Mouse (Mus musculus): Measurements from ENCODE around the gene Igsf9b. TPM values are rescaled to one million over a fixed set of nuclear protein-coding genes. Genes with fewer than 3 reads are reported as not detected.
A peak's percentile ranks its signal among the peaks of the same experiment; 100 is the strongest.

Igsf9b gene
- total RNA-seq, 2 experiments from 2014 or later: 38.0 to 41.0 TPM

- DNase-seq: no peak
- intact Hi-C loops (cut with DNase I): loop anchor here (10.0 kb wide), 1 partner anchor 273 kb away; no protein-coding TSS in a partner anchor
These were observed 28.6 kb downstream of the Igsf9b start for GRCm38 (mm10) chr9:27327558-27327957.

DNA sequence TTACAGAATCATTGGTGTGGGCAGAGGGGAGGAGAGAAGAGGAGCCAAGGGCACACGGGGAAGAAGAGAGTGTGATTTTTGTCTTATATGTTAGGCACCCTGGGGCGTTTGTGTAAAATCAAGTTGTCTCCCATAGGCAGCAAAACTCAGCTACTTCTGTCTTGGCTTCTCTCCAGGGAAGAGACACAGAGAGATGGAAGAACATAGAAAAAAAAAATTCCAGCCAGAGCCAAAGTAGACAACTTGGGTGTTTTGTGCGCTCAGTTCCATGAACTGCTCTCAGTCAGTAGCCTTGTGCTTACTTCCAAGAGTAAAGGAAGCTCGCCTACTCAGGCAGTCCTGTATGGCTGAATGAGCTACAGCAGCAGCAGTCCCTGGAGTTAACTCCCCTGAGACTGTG, 31.4 kb downstream of the Igsf9b start:
- DNase-seq: no peak
- intact Hi-C loops (cut with DNase I): no loop called here

GRCm38 (mm10) chr9:27331538-27331937, 32.5 kb downstream of the Igsf9b start:
- intact Hi-C loops (cut with DNase I): no loop called here
- peak; percentile 82 for DNase-seq

DNA sequence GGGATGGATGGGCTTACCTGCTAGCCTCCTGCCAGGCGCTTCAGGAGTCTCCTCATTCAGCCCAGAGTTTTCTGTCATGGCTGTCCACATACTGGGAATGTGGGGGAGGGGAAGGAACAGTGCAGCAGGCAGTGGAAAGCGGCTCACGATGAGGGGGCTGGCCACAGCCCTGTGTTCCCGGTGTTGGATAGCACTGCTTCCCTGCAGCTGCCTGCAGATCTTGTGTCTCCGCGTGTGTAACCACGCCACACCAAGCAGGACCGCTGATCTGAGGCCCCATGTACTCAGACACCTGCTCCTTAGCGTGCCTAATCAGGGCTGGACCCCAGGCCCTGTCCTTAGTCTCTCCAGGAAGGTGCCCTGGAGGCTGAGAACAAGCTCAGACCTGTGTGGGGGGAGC, 35.9 kb downstream of the Igsf9b start:
- intact Hi-C loops (cut with DNase I): no loop called here
- DNase-seq: no peak

GRCm38 (mm10) chr9:27336962-27337636, 38.1 kb downstream of the Igsf9b start:
- DNase-seq: peak; percentile 64
- intact Hi-C loops (cut with DNase I): no loop called here

DNA sequence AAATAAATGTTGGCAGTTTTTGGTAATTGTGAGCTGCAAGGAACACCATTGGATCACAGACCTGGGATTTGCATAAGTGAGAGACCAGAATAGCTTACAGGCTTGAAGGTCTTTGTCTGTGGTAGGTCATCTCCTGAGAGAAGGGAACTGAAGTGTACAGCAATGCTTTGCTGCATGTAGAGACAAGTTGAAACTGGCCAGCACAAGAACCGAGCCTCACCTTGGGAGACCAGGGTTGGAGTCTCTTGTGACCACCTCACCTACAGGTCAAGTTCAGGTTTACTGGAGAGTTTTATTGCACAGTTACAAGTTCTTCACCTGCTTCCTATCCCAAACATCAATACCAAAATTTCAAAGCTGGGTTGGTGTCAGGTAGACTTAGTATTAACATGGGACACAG, 40.2 kb downstream of the Igsf9b start:
- DNase-seq: no peak
- intact Hi-C loops (cut with DNase I): no loop called here

DNA sequence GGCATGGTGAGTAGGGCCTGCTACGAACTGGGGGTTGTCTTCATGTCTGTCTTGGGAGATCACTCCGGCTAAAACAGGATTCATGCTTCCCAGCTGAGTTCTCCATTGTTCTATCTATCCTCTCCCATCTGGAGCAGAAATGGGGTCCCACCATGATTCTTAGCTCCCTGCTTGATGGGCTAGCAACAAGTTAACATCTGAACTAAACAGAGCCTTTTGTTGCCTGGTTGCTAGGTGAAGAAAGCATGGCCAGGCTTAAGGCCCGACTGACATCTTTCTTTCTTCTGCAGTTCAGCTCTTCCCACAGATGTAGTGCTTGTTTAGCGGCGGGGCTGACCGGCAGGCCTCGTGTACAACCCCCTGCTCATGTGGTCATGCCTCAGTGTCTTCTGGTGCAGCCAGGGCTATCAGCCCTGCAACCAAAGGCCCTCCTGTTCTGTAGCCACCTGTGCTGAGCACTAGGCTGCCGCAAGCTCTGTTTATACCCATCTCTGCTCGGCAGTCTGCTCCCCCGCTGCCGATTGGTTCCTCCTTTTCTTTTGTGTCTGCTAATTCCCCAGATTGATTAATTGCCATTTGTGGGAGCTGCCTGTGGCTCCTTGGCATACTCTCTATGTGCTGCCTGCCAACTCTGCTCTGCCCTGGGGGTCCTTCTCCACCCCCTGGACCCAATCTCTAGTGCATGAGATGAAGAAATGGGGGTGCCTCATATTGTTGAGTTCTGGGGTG, 47.7 kb downstream of the Igsf9b start:
- intact Hi-C loops (cut with DNase I): no loop called here
- DNase-seq: no peak

- no peak for DNase-seq
- intact Hi-C loops (cut with DNase I): no loop called here
These were observed 54.1 kb downstream of the Igsf9b start for GRCm38 (mm10) chr9:27353082-27353481.

DNA sequence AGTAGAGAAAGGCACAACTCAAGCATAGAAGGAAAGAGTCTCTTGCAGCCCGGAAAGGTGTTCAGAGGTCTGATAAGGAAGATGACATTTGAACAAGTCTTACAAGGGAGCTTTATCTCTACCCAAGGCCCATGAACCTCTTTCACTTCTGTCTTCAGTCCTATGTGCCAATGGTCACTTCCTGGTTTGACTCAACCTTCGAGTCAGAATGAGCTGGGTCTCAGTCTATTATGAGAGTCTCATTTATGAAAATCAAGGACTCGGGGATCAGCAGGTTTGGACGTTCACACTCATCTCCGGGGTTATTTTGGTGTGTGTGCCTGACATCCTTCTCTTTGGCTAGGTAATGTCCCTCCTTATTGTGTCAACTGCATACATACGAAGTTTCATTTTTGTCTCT, 58.9 kb downstream of the Igsf9b start:
- DNase-seq: no peak

GRCm38 (mm10) chr9:27367231-27367630, 68.2 kb downstream of the Igsf9b start:
- intact Hi-C loops (cut with DNase I): no loop called here
- DNase-seq: no peak

More for the DNA sequence above, 58.9 kb downstream of the Igsf9b start:
- intact Hi-C loops (cut with DNase I): no loop called here

DNA sequence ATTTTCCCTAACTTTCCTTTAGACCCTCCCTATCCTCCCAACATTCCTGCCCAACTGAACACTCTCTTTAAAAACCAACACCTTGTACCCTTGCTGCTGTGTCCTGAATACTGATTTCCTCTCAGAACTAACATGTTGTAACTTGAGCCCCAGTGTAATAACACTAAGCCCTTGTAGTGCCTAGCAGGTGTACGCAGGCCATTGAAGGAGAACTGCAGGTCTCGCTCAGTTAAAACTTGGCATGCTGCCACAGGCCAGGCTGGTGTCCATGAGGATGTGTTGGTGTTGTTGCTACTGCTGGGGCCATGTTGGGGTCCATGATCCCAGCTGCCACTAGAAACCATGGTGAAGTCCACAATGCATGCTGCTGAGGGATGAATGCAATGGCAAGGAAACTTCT, 70.1 kb downstream of the Igsf9b start:
- intact Hi-C loops (cut with DNase I): no loop called here
- DNase-seq: peak; percentile 18

GRCm38 (mm10) chr9:27375746-27376145, 76.7 kb downstream of the Igsf9b start:
- intact Hi-C loops (cut with DNase I): no loop called here

GRCm38 (mm10) chr9:27386951-27387350, 87.9 kb downstream of the Igsf9b start:
- peak; percentile 55 for DNase-seq
- intact Hi-C loops (cut with DNase I): no loop called here

More at GRCm38 (mm10) chr9:27375746-27376145, 76.7 kb downstream of the Igsf9b start:
- DNase-seq: no peak

GRCm38 (mm10) chr9:27396500-27396899, 97.5 kb downstream of the Igsf9b start, which contains the start of gene Spata19:
Spata19 (plus strand) TSS chr9:27396800.
- intact Hi-C loops (cut with DNase I): no loop called here
- DNase-seq: no peak

GRCm38 (mm10) chr9:27401169-27401568, 102.2 kb downstream of the Igsf9b start:
- DNase-seq: no peak
- intact Hi-C loops (cut with DNase I): no loop called here

Other genes with a start within 250 kb of the Igsf9b start
- gene Jam3, start 143.8 kb upstream of the Igsf9b start, total RNA-seq (2021): 10 to 100 TPM; 21.6 to 22.4 TPM
- not detected for gene Spata19, start 97.6 kb downstream of the Igsf9b start, total RNA-seq (2021)

Data from left cerebral cortex, postnatal 4 days (tissue).